Mouse (Mus musculus): ENCODE measurements at regions not wholly inside any gene's neighbourhood (a gene's known extent, or its start where the extent isn't known, plus 50 kb on each side); places are given as distances from the start of the nearest gene placed in this dataset.

GRCm38 (mm10) chr1:159150351-159150750 lies 81.8 kb upstream of the Cop1 start:
- whole genome bisulfite sequencing, result 73% methylated on average over 5 of the region's 5 CpGs
- ATAC-seq (ENCODE audit: insufficient number of reproducible peaks, insufficient read depth, low FRiP score, low TSS enrichment, low read depth), result no peak

GRCm38 (mm10) chr1:159156428-159156827 lies 75.7 kb upstream of the Cop1 start:
- Histone ChIP-seq H3K9ac (no peak overlapping the region), H3K4me1 (no peaks in the 10 kb centered on the region), H3K4me2 (no peak overlapping the region), H3K9me3 (no peaks in the 10 kb centered on the region), H3K27me3 (no peaks in the 10 kb centered on the region), H3K4me3 (no peak overlapping the region), H3K36me3 (no peaks in the 10 kb centered on the region), H3K27ac (no peak overlapping the region)
- 58% methylated on average over 3 of the region's 3 CpGs for WGBS
- ATAC-seq (ENCODE audit: insufficient number of reproducible peaks, insufficient read depth, low FRiP score, low TSS enrichment, low read depth), result no peak

More at GRCm38 (mm10) chr1:159150351-159150750, 81.8 kb upstream of the Cop1 start:
- H3K36me3 ChIP-seq, result no peaks in the 10 kb centered on the region
- no peak overlapping the region for H3K4me2 ChIP-seq
- H3K27ac ChIP-seq, result no peak overlapping the region
- H3K9me3 ChIP-seq, result no peaks in the 10 kb centered on the region
- H3K4me3 ChIP-seq, result no peak overlapping the region
- no peaks in the 10 kb centered on the region for H3K4me1 ChIP-seq
- no peaks in the 10 kb centered on the region for H3K27me3 ChIP-seq
- no peak overlapping the region for H3K9ac ChIP-seq

GRCm38 (mm10) chr1:159160035-159160960 lies 71.8 kb upstream of the Cop1 start:
- H3K4me1 ChIP-seq, result peaks cover 12% of the 10 kb centered on the region
- no peak for ATAC-seq (ENCODE audit: insufficient number of reproducible peaks, insufficient read depth, low FRiP score, low TSS enrichment, low read depth)
- no peaks in the 10 kb centered on the region for H3K27me3 ChIP-seq
- no peak overlapping the region for H3K4me2 ChIP-seq
- H3K27ac ChIP-seq, result no peak overlapping the region
- H3K9ac ChIP-seq, result no peak overlapping the region
- H3K4me3 ChIP-seq, result no peak overlapping the region
- H3K36me3 ChIP-seq, result no peaks in the 10 kb centered on the region
- 83% methylated on average over 8 of the region's 8 CpGs for WGBS
- no peaks in the 10 kb centered on the region for H3K9me3 ChIP-seq

- Histone ChIP-seq H3K27ac (peak overlapping the region; percentile 83), H3K4me2 (peak overlapping the region; percentile 35), H3K4me1 (peaks cover 12% of the 10 kb centered on the region), H3K4me3 (no peak overlapping the region), H3K36me3 (no peaks in the 10 kb centered on the region), H3K9ac (no peak overlapping the region), H3K9me3 (no peaks in the 10 kb centered on the region), H3K27me3 (no peaks in the 10 kb centered on the region)
- 10% methylated on average over 4 of the region's 4 CpGs for WGBS
- peak; percentile 76 for ATAC-seq (ENCODE audit: insufficient number of reproducible peaks, insufficient read depth, low FRiP score, low TSS enrichment, low read depth)
Observed at GRCm38 (mm10) chr1:159163113-159163885, 68.8 kb upstream of the Cop1 start.

- H3K9me3 ChIP-seq, result no peaks in the 10 kb centered on the region
- no peak overlapping the region for H3K9ac ChIP-seq
- no peak overlapping the region for H3K4me3 ChIP-seq
- no peaks in the 10 kb centered on the region for H3K4me1 ChIP-seq
- no peak overlapping the region for H3K4me2 ChIP-seq
- no peaks in the 10 kb centered on the region for H3K27me3 ChIP-seq
- H3K36me3 ChIP-seq, result no peaks in the 10 kb centered on the region
- H3K27ac ChIP-seq, result no peak overlapping the region
- ATAC-seq (ENCODE audit: insufficient number of reproducible peaks, insufficient read depth, low FRiP score, low TSS enrichment, low read depth), result no peak
Observed at GRCm38 (mm10) chr1:159182031-159182430, 50.1 kb upstream of the Cop1 start.
